Mouse (Mus musculus) embryonic facial prominence, embryonic 10.5 days (tissue): ENCODE results near the gene S100a16. TPM values are rescaled to one million over a fixed set of nuclear protein-coding genes. Genes with fewer than 3 reads are reported as not detected.

Experiments used
- DNase-seq: peaks from one replicate; pipeline ENCODE4 v3.0.0-alpha.2; 2017; ENCODE audit warnings: low spot score
- H3K27ac ChIP-seq: fragments of 300-500 bp; sonication (generic); replicated peaks from 2 replicates; pipeline ENCODE4 v1.5.1; 2016; ENCODE audit warnings: mild to moderate bottlenecking
- H3K27me3 ChIP-seq: fragments of 300-500 bp; sonication (generic); replicated peaks from 2 replicates; pipeline ENCODE4 v1.6.1; 2016; ENCODE audit warnings: low read depth, mild to moderate bottlenecking; ENCODE audit not compliant: poor library complexity, severe bottlenecking
- H3K36me3 ChIP-seq: fragments of 300-500 bp; sonication (generic); replicated peaks from 2 replicates; pipeline ENCODE4 v1.6.1; 2016; ENCODE audit warnings: mild to moderate bottlenecking, moderate library complexity
- H3K4me1 ChIP-seq: fragments of 300-500 bp; sonication (generic); 2 replicates; pipeline ENCODE4 v1.6.1; 2016
- H3K4me3 ChIP-seq: fragments of 300-500 bp; sonication (generic); 2 replicates; pipeline ENCODE4 v1.5.1; 2016; ENCODE audit warnings: mild to moderate bottlenecking, moderate library complexity
- H3K9me3 ChIP-seq: fragments of 300-500 bp; sonication (generic); 2 replicates; pipeline ENCODE4 v1.6.1; 2016; ENCODE audit warnings: mild to moderate bottlenecking
- WGBS: fragments of 180-500 bp; shearing (Covaris S2); methylation state at CpG from one replicate; pipeline ENCODE4 v1.1.7; 2016; 5-methylcytosine and 5-hydroxymethylcytosine counted together
- polyA plus RNA-seq: library from polyadenylated mRNA; unstranded; fragments of >200 nt; fragmentation: Nextera tagmentation; extraction: Ambion mirVana; gene quantifications from 2 replicates; pipeline ENCODE4 v1.2.1, GENCODE M21; 2016

The S100a16 gene
- polyA plus RNA-seq, result 32.9 and 34.7 TPM in 2 replicates

GRCm38 (mm10) chr3:90537141-90537904, at the start of gene S100a16:
S100a16 (plus strand) TSS chr3:90537254.
- WGBS, result 46% methylated on average over 10 of the region's 10 CpGs

GRCm38 (mm10) chr3:90488576-90488975, 48.5 kb upstream of the S100a16 start:
- H3K36me3 ChIP-seq, result peaks cover 61% of the 10 kb centered on the region
- H3K4me3 ChIP-seq, result no peak overlapping the region
- peaks cover 7% of the 10 kb centered on the region for H3K4me1 ChIP-seq
- H3K27me3 ChIP-seq, result no peaks in the 10 kb centered on the region
- H3K27ac ChIP-seq, result no peak overlapping the region
- H3K9me3 ChIP-seq, result no peaks in the 10 kb centered on the region
- DNase-seq, result no peak
- 89% methylated on average over 6 of the region's 6 CpGs for WGBS

More at GRCm38 (mm10) chr3:90537141-90537904, at the start of gene S100a16:
- H3K4me1 ChIP-seq, result peaks cover 30% of the 10 kb centered on the region
- no peak for DNase-seq
- H3K27me3 ChIP-seq, result peaks cover 24% of the 10 kb centered on the region
- H3K9me3 ChIP-seq, result no peaks in the 10 kb centered on the region
- H3K4me3 ChIP-seq, result no peak within 1 kb of the TSS
- H3K27ac ChIP-seq, result no peak within 1 kb of the TSS
- H3K36me3 ChIP-seq, result no peaks in the 10 kb centered on the region

GRCm38 (mm10) chr3:90490696-90491256, 46.3 kb upstream of the S100a16 start, which contains the start of gene Snapin:
Snapin (minus strand) TSS chr3:90491033.
- DNase-seq, result peak; percentile 96
- Histone ChIP-seq H3K27ac (peak within 1 kb of the TSS; percentile 88), H3K4me1 (peaks cover 7% of the 10 kb centered on the region), H3K9me3 (no peaks in the 10 kb centered on the region), H3K4me3 (peak within 1 kb of the TSS; percentile 67), H3K36me3 (peaks cover 50% of the 10 kb centered on the region), H3K27me3 (no peaks in the 10 kb centered on the region)
- under 1% methylated on average over 37 of the region's 37 CpGs for WGBS

- Histone ChIP-seq H3K36me3 (peaks cover 50% of the 10 kb centered on the region), H3K27me3 (no peaks in the 10 kb centered on the region), H3K4me3 (0 out of 2 replicates have a peak overlapping the region, but pooled peaks have one; percentile 67), H3K9me3 (no peaks in the 10 kb centered on the region), H3K27ac (no peak overlapping the region), H3K4me1 (peaks cover 7% of the 10 kb centered on the region)
- WGBS, result 35% methylated on average over 2 of the region's 2 CpGs
- no peak for DNase-seq
Measured at GRCm38 (mm10) chr3:90491350-90491749, 45.7 kb upstream of the S100a16 start.

- Histone ChIP-seq H3K9me3 (no peaks in the 10 kb centered on the region), H3K4me1 (peaks cover 7% of the 10 kb centered on the region), H3K27ac (no peak overlapping the region), H3K4me3 (no peak overlapping the region), H3K27me3 (no peaks in the 10 kb centered on the region), H3K36me3 (peaks cover 50% of the 10 kb centered on the region)
- no peak for DNase-seq
- 67% methylated on average over 4 of the region's 4 CpGs for WGBS
Measured at GRCm38 (mm10) chr3:90493831-90494540, 43.1 kb upstream of the S100a16 start.

- DNase-seq, result no peak
- 93% methylated on average over 7 of the region's 7 CpGs for WGBS
Measured at GRCm38 (mm10) chr3:90495850-90496525, 41.1 kb upstream of the S100a16 start.

GRCm38 (mm10) chr3:90497597-90497996, 39.5 kb upstream of the S100a16 start:
- Histone ChIP-seq H3K9me3 (no peaks in the 10 kb centered on the region), H3K4me3 (no peak overlapping the region), H3K4me1 (no peaks in the 10 kb centered on the region), H3K27ac (no peak overlapping the region), H3K27me3 (no peaks in the 10 kb centered on the region), H3K36me3 (peaks cover 78% of the 10 kb centered on the region)
- DNase-seq, result no peak

More at GRCm38 (mm10) chr3:90495850-90496525, 41.1 kb upstream of the S100a16 start:
- H3K36me3 ChIP-seq, result peaks cover 62% of the 10 kb centered on the region
- no peaks in the 10 kb centered on the region for H3K4me1 ChIP-seq
- H3K4me3 ChIP-seq, result no peak overlapping the region
- H3K27me3 ChIP-seq, result no peaks in the 10 kb centered on the region
- no peaks in the 10 kb centered on the region for H3K9me3 ChIP-seq
- H3K27ac ChIP-seq, result no peak overlapping the region

GRCm38 (mm10) chr3:90503444-90503843, 33.6 kb upstream of the S100a16 start:
- Histone ChIP-seq H3K4me1 (peaks cover 13% of the 10 kb centered on the region), H3K27ac (no peak overlapping the region), H3K27me3 (no peaks in the 10 kb centered on the region), H3K36me3 (peaks cover 93% of the 10 kb centered on the region), H3K4me3 (no peak overlapping the region), H3K9me3 (no peaks in the 10 kb centered on the region)
- DNase-seq, result no peak
- WGBS, result 86% methylated on average over 4 of the region's 4 CpGs

- Histone ChIP-seq H3K36me3 (peaks cover 75% of the 10 kb centered on the region), H3K9me3 (no peaks in the 10 kb centered on the region), H3K4me3 (no peak overlapping the region), H3K27ac (no peak overlapping the region), H3K4me1 (peaks cover 13% of the 10 kb centered on the region), H3K27me3 (no peaks in the 10 kb centered on the region)
- 94% methylated on average over 5 of the region's 5 CpGs for WGBS
- DNase-seq, result no peak
Measured at GRCm38 (mm10) chr3:90505216-90505615, 31.8 kb upstream of the S100a16 start.

GRCm38 (mm10) chr3:90506362-90506761, 30.7 kb upstream of the S100a16 start:
- peaks cover 64% of the 10 kb centered on the region for H3K36me3 ChIP-seq
- no peak overlapping the region for H3K4me3 ChIP-seq
- DNase-seq, result no peak
- no peak overlapping the region for H3K27ac ChIP-seq
- peaks cover 13% of the 10 kb centered on the region for H3K4me1 ChIP-seq
- 92% methylated on average over 3 of the region's 3 CpGs for WGBS
- no peaks in the 10 kb centered on the region for H3K9me3 ChIP-seq
- 0 out of 2 replicates have a peak, but pooled peaks cover 6% of the 10 kb centered on the region for H3K27me3 ChIP-seq

GRCm38 (mm10) chr3:90508287-90508949, 28.6 kb upstream of the S100a16 start:
- Histone ChIP-seq H3K36me3 (peaks cover 43% of the 10 kb centered on the region), H3K27ac (peak overlapping the region; percentile 99), H3K4me3 (peak overlapping the region; percentile 97), H3K9me3 (no peaks in the 10 kb centered on the region), H3K27me3 (peaks cover 24% of the 10 kb centered on the region), H3K4me1 (peaks cover 15% of the 10 kb centered on the region)
- no peak for DNase-seq
- WGBS, result 5% methylated on average over 20 of the region's 20 CpGs
